Mouse (Mus musculus): ENCODE results near the gene Pcdh17. TPM values are rescaled to one million over a fixed set of nuclear protein-coding genes. Genes with fewer than 3 reads are reported as not detected.

The Pcdh17 gene
- polyA plus RNA-seq, 1 experiment from 2014 or later = 20.6 TPM

DNA sequence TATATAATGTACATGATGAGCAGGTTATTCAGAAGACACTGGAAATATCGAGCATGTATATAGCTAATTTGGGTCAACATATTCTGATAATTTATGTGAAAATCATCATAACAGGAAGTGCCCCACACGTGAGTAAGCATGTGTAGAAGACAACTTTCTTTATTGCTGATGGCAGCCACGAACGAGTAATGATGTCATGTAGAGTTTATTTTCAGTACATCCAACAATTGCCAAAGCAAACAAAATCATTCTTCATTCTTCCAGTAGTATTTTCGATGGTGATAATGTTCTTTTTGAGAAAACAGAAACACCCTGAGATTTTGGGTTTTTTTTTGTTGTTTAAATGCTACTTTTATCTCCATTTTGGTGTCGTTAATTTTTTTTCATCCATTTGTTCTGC lies 37.2 kb downstream of the Pcdh17 start:
- H3K27ac ChIP-seq (ENCODE audit: low read depth) = no peak overlapping the region
- H3K4me3 ChIP-seq (ENCODE audit: low read depth, low read length) = no peak overlapping the region
- no peaks in the 10 kb centered on the region for H3K36me3 ChIP-seq (ENCODE audit: insufficient read depth)
- TF ChIP-seq CTCF (IDR thresholded peaks at IDR 0.05; ENCODE audit: low read depth) = no peak
- H3K27me3 ChIP-seq (ENCODE audit: insufficient read depth, low read length) = no peaks in the 10 kb centered on the region
- no peak overlapping the region for H3K9ac ChIP-seq
- ATAC-seq (ENCODE audit: insufficient read depth) (no peak), DNase-seq (no peak)
- no peaks in the 10 kb centered on the region for H3K9me3 ChIP-seq (ENCODE audit: low read depth, low read length)
- H3K4me1 ChIP-seq (ENCODE audit: insufficient read depth) = no peaks in the 10 kb centered on the region
- no peak overlapping the region for H3K4me2 ChIP-seq
- WGBS = 47% methylated on average over 6 of the region's 6 CpGs

DNA sequence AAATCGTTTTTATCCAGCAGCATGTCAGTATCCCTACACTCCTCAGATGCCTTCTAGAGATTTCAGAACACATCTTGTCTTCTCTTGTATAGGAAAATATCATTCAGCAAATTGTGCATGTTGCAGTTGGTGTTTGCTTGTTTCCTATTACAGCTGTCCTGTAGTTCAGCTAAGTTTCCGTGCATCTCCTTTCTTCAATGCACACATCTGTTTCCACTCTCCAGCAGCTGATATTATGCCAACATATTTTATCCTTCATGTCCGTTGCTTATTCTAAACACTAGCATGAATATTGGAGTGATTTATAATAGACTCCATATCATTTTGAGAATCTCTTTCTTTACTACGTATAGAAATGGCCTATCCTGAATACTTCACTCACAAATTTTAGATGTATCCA lies 41.0 kb downstream of the Pcdh17 start:
- Histone ChIP-seq H3K9me3 (ENCODE audit: low read depth, low read length) (no peaks in the 10 kb centered on the region), H3K9ac (no peak overlapping the region), H3K4me1 (ENCODE audit: insufficient read depth) (no peaks in the 10 kb centered on the region), H3K4me3 (ENCODE audit: low read depth, low read length) (no peak overlapping the region), H3K27me3 (ENCODE audit: insufficient read depth, low read length) (no peaks in the 10 kb centered on the region), H3K36me3 (ENCODE audit: insufficient read depth) (no peaks in the 10 kb centered on the region), H3K4me2 (no peak overlapping the region), H3K27ac (ENCODE audit: low read depth) (no peak overlapping the region)
- TF ChIP-seq CTCF (IDR thresholded peaks at IDR 0.05; ENCODE audit: low read depth) = no peak
- DNase-seq = peak; percentile 80
- 45% methylated on average over 4 of the region's 4 CpGs for WGBS
- ATAC-seq (ENCODE audit: insufficient read depth) = peak; percentile 65; the same call in 1 of the 2 replicates

DNA sequence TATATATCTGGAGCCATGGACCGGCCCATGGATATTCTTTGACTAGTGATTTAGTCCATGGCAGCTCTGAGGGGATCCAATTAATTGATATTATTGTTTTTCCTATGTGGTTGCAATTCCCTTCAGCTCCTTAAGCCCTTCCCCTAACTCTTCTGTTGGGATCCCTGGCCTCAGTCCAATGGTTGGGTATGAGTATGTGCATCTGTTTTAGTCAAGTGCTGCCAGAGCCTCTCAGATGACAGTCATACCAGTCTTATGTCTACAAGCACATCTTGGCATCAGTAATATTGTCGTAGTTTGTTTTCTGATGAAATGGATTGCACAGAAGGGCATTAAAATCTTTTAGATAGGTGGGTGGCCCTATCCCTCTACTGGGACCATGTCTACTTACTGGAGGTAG lies 67.6 kb downstream of the Pcdh17 start:
- ATAC-seq (ENCODE audit: insufficient read depth) (no peak), DNase-seq (no peak)
- H3K36me3 ChIP-seq (ENCODE audit: insufficient read depth) = no peaks in the 10 kb centered on the region
- H3K9me3 ChIP-seq (ENCODE audit: low read depth, low read length) = no peaks in the 10 kb centered on the region
- TF ChIP-seq CTCF (IDR thresholded peaks at IDR 0.05; ENCODE audit: low read depth) = no peak
- no peaks in the 10 kb centered on the region for H3K4me1 ChIP-seq (ENCODE audit: insufficient read depth)
- no peak overlapping the region for H3K4me2 ChIP-seq
- WGBS = 90% methylated on average over 2 of the region's 2 CpGs
- H3K27me3 ChIP-seq (ENCODE audit: insufficient read depth, low read length) = no peaks in the 10 kb centered on the region
- no peak overlapping the region for H3K4me3 ChIP-seq (ENCODE audit: low read depth, low read length)
- no peak overlapping the region for H3K9ac ChIP-seq
- H3K27ac ChIP-seq (ENCODE audit: low read depth) = no peak overlapping the region

DNA sequence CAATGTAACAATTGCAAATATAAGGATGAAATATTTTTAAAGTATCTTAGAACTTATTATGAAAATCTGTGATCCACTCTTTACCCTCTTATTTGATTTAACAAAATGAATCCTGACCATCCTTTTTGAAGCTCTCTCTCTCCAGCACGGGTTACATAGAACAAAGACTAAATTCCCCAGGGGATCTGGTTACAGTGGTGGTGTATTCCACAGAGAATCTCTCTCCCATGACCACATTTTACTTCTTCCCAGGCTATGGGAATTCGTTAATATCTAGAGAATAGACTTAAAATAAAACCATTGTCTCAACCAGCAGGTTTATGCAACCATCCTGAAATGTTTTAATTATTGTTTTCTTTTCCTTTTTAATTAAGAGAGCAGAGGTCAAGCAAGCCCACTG lies 89.0 kb downstream of the Pcdh17 start:
- no peak overlapping the region for H3K4me3 ChIP-seq (ENCODE audit: low read depth, low read length)
- H3K4me2 ChIP-seq = no peak overlapping the region
- no peak overlapping the region for H3K9ac ChIP-seq
- WGBS = 54% methylated on average over 2 of the region's 2 CpGs
- H3K4me1 ChIP-seq (ENCODE audit: insufficient read depth) = no peaks in the 10 kb centered on the region
- H3K27ac ChIP-seq (ENCODE audit: low read depth) = no peak overlapping the region
- no peaks in the 10 kb centered on the region for H3K27me3 ChIP-seq (ENCODE audit: insufficient read depth, low read length)
- H3K36me3 ChIP-seq (ENCODE audit: insufficient read depth) = no peaks in the 10 kb centered on the region
- ATAC-seq (ENCODE audit: insufficient read depth) (no peak), DNase-seq (no peak)
- TF ChIP-seq CTCF (IDR thresholded peaks at IDR 0.05; ENCODE audit: low read depth) = no peak
- no peaks in the 10 kb centered on the region for H3K9me3 ChIP-seq (ENCODE audit: low read depth, low read length)

DNA sequence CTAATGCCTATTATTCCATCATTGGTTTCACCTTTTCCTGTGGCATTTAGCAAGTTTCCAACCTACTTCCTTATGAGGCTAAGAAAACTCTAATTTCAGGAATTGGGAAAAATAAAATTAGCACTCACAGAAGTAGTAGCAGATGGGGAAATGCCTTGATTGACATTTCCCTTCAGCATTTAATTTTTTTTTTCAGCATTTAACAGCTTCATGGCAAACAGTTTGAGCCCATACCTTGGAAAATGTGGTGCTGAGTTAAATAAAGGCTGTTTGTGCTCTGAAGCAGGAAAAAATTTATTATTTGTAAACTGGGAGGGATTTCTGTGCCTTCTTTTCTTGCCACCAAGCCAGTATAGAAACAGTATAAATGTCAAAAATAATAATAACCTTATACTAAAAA lies 91.9 kb downstream of the Pcdh17 start:
- ATAC-seq (ENCODE audit: insufficient read depth) (no peak), DNase-seq (no peak)
- Histone ChIP-seq H3K4me2 (no peak overlapping the region), H3K36me3 (ENCODE audit: insufficient read depth) (no peaks in the 10 kb centered on the region), H3K9ac (no peak overlapping the region), H3K27ac (ENCODE audit: low read depth) (no peak overlapping the region), H3K27me3 (ENCODE audit: insufficient read depth, low read length) (no peaks in the 10 kb centered on the region), H3K4me3 (ENCODE audit: low read depth, low read length) (no peak overlapping the region), H3K4me1 (ENCODE audit: insufficient read depth) (no peaks in the 10 kb centered on the region), H3K9me3 (ENCODE audit: low read depth, low read length) (no peaks in the 10 kb centered on the region)
- no peak for TF ChIP-seq CTCF (IDR thresholded peaks at IDR 0.05; ENCODE audit: low read depth)

DNA sequence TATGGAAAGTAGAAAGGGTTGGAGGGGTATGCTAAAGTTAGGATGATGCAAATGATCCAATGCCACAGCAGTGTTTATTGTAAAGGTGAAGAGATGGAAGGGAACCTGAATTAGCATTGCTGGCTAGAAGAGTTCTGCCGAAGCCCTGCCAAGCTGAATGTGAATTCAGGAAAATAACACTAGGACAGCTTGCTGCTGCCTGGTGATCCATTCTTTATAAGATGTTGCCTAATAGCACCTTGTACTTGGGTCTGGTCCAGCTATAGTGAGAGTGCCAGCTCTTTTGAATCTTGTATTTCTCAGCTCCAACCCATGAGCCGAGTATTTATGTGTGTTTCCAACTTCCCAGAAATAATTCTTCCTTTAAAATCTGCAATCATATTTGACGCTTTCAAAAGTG lies 98.5 kb downstream of the Pcdh17 start:
- no peak for TF ChIP-seq CTCF (IDR thresholded peaks at IDR 0.05; ENCODE audit: low read depth)
- Histone ChIP-seq H3K9ac (no peak overlapping the region), H3K36me3 (ENCODE audit: insufficient read depth) (no peaks in the 10 kb centered on the region), H3K9me3 (ENCODE audit: low read depth, low read length) (no peaks in the 10 kb centered on the region), H3K27ac (ENCODE audit: low read depth) (no peak overlapping the region), H3K27me3 (ENCODE audit: insufficient read depth, low read length) (no peaks in the 10 kb centered on the region), H3K4me2 (no peak overlapping the region), H3K4me1 (ENCODE audit: insufficient read depth) (no peaks in the 10 kb centered on the region), H3K4me3 (ENCODE audit: low read depth, low read length) (no peak overlapping the region)
- DNase-seq (no peak), ATAC-seq (ENCODE audit: insufficient read depth) (no peak)
- WGBS = 79% methylated on average over 3 of the region's 3 CpGs

DNA sequence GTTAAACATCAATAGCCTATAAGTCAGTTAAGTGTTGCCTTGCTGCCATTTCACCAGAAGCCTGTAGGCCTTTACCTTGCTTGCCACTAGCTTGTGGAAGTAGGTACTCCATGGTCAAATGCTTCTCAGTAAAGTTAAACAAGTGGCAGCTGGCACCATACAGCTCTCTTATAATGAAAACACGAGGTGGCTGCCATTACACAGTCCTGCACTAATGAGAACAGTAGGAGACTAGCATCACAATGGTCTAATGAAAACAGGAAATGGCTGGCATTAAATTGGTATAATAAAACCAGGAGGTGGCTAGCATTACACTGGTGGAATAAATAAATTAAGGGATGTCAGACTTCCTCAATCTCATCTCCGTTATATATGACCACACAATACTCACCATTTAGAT lies 102.6 kb downstream of the Pcdh17 start:
- Histone ChIP-seq H3K9me3 (ENCODE audit: low read depth, low read length) (no peaks in the 10 kb centered on the region), H3K36me3 (ENCODE audit: insufficient read depth) (no peaks in the 10 kb centered on the region), H3K27me3 (ENCODE audit: insufficient read depth, low read length) (no peaks in the 10 kb centered on the region), H3K4me2 (no peak overlapping the region), H3K9ac (no peak overlapping the region), H3K4me1 (ENCODE audit: insufficient read depth) (no peaks in the 10 kb centered on the region), H3K27ac (ENCODE audit: low read depth) (no peak overlapping the region), H3K4me3 (ENCODE audit: low read depth, low read length) (no peak overlapping the region)
- WGBS = 63% methylated on average over 2 of the region's 2 CpGs
- DNase-seq (no peak), ATAC-seq (ENCODE audit: insufficient read depth) (no peak)
- TF ChIP-seq CTCF (IDR thresholded peaks at IDR 0.05; ENCODE audit: low read depth) = no peak

DNA sequence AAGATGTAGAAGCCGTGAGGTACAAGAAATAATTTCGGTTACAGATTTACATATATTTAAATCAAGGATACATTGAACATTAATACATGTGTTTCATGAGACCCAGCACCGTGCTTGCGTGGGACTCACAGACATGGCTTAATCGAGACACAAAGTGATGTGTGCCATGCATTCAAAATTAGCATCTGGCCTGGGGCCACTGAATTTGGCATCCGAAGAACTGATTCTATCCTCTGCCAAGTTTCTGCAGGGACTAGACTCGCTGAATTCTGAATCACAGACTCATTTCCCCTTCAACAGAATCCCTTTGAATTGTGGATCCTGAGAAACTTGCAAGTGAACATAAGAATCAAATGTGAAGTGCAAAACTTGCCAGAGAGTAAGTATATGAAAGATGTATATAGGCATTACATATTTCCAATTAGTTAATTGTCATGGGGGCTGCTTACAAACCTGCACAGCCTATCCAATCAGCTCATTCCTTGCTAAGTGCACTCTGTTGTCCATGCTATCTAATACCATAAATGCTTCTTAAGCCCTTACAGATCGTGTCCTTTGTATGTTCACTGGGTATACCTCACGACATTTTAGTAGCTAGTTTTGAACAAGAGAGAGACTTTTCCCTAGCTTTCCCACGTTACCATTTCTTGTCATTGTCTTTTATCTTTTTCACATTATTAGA lies 104.3 kb downstream of the Pcdh17 start:
- Histone ChIP-seq H3K4me1 (ENCODE audit: insufficient read depth) (no peaks in the 10 kb centered on the region), H3K36me3 (ENCODE audit: insufficient read depth) (no peaks in the 10 kb centered on the region), H3K9me3 (ENCODE audit: low read depth, low read length) (no peaks in the 10 kb centered on the region), H3K4me3 (ENCODE audit: low read depth, low read length) (no peak overlapping the region), H3K27me3 (ENCODE audit: insufficient read depth, low read length) (no peaks in the 10 kb centered on the region), H3K9ac (no peak overlapping the region), H3K4me2 (no peak overlapping the region), H3K27ac (ENCODE audit: low read depth) (no peak overlapping the region)
- WGBS = 77% methylated on average over 10 of the region's 10 CpGs
- no peak for ATAC-seq (ENCODE audit: insufficient read depth)
- no peak for TF ChIP-seq CTCF (IDR thresholded peaks at IDR 0.05; ENCODE audit: low read depth)
- no peak for DNase-seq

All from lung, embryonic 14.5 days (tissue).